Mouse (Mus musculus): ENCODE results near the gene Wfdc2.

DNA sequence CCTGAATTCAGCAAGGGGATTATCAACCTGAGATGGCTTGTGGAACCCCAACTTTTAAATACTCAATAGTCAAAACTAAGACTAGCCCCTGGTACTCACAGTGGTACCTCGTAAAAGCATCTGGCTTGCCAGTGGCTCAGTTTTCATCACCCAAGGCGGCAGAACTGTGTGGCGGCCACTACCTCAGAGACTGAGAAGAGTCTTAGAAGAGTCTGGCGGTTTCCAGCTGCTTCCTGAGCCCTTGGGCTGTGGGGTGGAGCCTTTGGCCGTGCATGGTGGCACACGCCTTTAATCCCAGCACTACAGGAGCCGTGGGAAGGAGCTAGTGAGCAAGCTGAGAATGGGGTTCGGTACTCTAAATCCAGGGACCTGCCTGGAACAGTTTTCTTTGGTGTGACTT is 39.9 kb upstream of the Wfdc2 start:
- TF ChIP-seq CTCF (IDR thresholded peaks at IDR 0.05; ENCODE audit: low read depth), result no peak
- TF ChIP-seq EP300 (IDR thresholded peaks at IDR 0.05; ENCODE audit: low read depth), result no peak

All from heart, postnatal 0 days (tissue).